Mouse (Mus musculus) heart, postnatal 0 days (tissue): ENCODE measurements around the gene Rbms1. TPM values are rescaled to one million over a fixed set of nuclear protein-coding genes. Genes with fewer than 3 reads are reported as not detected.

Source experiments
- ATAC-seq: fragments of 200-750 bp; cut with Nextera tagmentation; 2 replicates; pipeline ENCODE4 v1.8.0; 2017; ENCODE audit warnings: low read depth, moderate number of reproducible peaks, moderate library complexity; ENCODE audit not compliant: insufficient read depth
- DNase-seq: peaks from one replicate; pipeline ENCODE4 v3.0.0-alpha.2; 2016; ENCODE audit warnings: low spot score
- H3K27ac ChIP-seq: fragments of 300-500 bp; sonication (generic); 2 replicates; pipeline ENCODE4 v1.5.1; 2014; ENCODE audit warnings: low read depth, mild to moderate bottlenecking
- H3K27me3 ChIP-seq: fragments of 300-500 bp; sonication (generic); 2 replicates; pipeline ENCODE4 v1.6.1; 2014; ENCODE audit warnings: low read length, mixed read lengths; ENCODE audit not compliant: control insufficient read depth, insufficient read depth
- H3K36me3 ChIP-seq: fragments of 300-500 bp; sonication (generic); replicated peaks from 2 replicates; pipeline ENCODE4 v1.6.1; 2014; ENCODE audit warnings: low read length, mixed read lengths; ENCODE audit not compliant: control insufficient read depth, insufficient read depth
- H3K4me1 ChIP-seq: fragments of 300-500 bp; sonication (generic); 2 replicates; pipeline ENCODE4 v1.6.1; 2014; ENCODE audit warnings: antibody characterized with exemption; ENCODE audit not compliant: control insufficient read depth, insufficient read depth
- H3K4me2 ChIP-seq: fragments of 300-500 bp; sonication (generic); 2 replicates; pipeline ENCODE4 v1.6.1; 2014; ENCODE audit warnings: low read depth, mild to moderate bottlenecking, low read length, moderate library complexity
- H3K4me3 ChIP-seq: fragments of 300-500 bp; sonication (generic); 2 replicates; pipeline ENCODE4 v1.5.1; 2014; ENCODE audit warnings: low read depth, low read length
- H3K9ac ChIP-seq: fragments of 300-500 bp; sonication (generic); replicated peaks from 2 replicates; pipeline ENCODE4 v1.6.1; 2014; ENCODE audit warnings: low read depth, low read length, mixed read lengths
- H3K9me3 ChIP-seq: fragments of 300-500 bp; sonication (generic); replicated peaks from 2 replicates; pipeline ENCODE4 v1.6.1; 2016; ENCODE audit warnings: low read length; ENCODE audit not compliant: control insufficient read depth
- CTCF ChIP-seq: IDR thresholded peaks from 2 replicates; pipeline ENCODE4 v1.5.1; 2016; ENCODE audit warnings: antibody characterized with exemption, control low read depth, low read depth
- EP300 ChIP-seq: IDR thresholded peaks from 2 replicates; pipeline ENCODE4 v1.6.1; 2016; ENCODE audit warnings: antibody characterized with exemption, low read depth
- WGBS: fragments of 180-500 bp; shearing (Covaris S2); extraction: QIAGEN DNeasy Blood & Tissue Kit; methylation state at CpG from one replicate; pipeline ENCODE4 v1.1.7; 2014; 5-methylcytosine and 5-hydroxymethylcytosine counted together
- polyA plus RNA-seq: library from polyadenylated mRNA; unstranded; fragments of >200 nt; fragmentation: Nextera tagmentation; extraction: Ambion mirVana; gene quantifications from 2 replicates; pipeline ENCODE4 v1.2.1, GENCODE M21; 2015
- total RNA-seq: library from RNA; depleted of rRNA; stranded (reverse); fragments of >200 nt; gene quantifications from 2 replicates; pipeline ENCODE4 v1.2.3, GENCODE M21; 2014; ENCODE audit warnings: low replicate concordance

The Rbms1 gene
- total and polyA plus RNA-seq, 2 experiments from 2014 or later = 52.8 to 56.2 TPM

DNA sequence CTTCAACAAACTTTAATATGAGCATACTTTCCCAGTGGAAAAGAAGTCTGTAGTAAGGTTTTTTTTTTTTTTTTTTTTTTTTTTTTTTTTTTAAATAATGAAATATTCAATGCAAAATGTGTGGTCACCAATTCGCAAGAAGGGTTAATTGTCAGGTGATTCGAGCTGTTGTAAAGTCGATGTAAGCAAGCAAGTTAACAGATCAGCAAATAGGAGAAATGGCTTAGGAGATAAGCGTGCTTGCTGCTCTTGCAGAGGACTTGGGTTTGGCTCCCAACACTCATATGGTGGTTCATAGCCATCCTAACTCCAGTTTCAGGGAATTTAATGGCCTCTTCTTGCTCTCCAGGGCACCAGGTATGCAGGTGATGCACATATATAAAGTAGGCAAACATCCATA is 54.4 kb downstream of the Rbms1 start:
- peaks cover 64% of the 10 kb centered on the region for H3K4me1 ChIP-seq
- WGBS = 53% methylated on average over 4 of the region's 4 CpGs

DNA sequence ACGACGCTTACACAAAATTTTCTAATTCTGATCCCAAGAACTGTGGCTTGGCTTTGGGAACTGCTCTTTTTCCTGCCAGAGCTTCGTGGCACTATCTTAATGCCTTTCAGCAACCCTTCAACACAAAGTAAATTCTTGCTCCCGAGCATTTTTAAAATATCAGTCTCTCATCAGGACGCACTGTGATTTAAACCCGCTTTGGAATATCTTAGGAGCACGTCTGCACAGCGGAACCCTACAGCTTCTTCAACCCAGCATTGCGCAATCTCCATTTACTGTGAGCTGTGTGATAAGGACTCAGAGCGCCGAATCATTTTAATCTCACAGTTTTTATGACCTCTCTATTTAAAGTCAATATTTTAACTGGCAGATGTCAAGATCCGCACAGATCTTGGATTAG is 54.9 kb downstream of the Rbms1 start:
- 0 out of 2 replicates have a peak overlapping the region, but pooled peaks have one; percentile 8 for H3K9ac ChIP-seq
- no peak for ATAC-seq

More for the DNA sequence above, 54.4 kb downstream of the Rbms1 start:
- H3K4me3 ChIP-seq = no peak overlapping the region
- H3K36me3 ChIP-seq = no peaks in the 10 kb centered on the region
- ATAC-seq = no peak
- no peaks in the 10 kb centered on the region for H3K9me3 ChIP-seq
- no peak for DNase-seq
- no peaks in the 10 kb centered on the region for H3K27me3 ChIP-seq
- peak overlapping the region; percentile 35; the same call in 1 of the 2 replicates for H3K27ac ChIP-seq
- H3K9ac ChIP-seq = no peak overlapping the region
- no peak for TF ChIP-seq CTCF
- TF ChIP-seq EP300 = no peak
- H3K4me2 ChIP-seq = peak overlapping the region; percentile 54; the same call in 1 of the 2 replicates

DNA sequence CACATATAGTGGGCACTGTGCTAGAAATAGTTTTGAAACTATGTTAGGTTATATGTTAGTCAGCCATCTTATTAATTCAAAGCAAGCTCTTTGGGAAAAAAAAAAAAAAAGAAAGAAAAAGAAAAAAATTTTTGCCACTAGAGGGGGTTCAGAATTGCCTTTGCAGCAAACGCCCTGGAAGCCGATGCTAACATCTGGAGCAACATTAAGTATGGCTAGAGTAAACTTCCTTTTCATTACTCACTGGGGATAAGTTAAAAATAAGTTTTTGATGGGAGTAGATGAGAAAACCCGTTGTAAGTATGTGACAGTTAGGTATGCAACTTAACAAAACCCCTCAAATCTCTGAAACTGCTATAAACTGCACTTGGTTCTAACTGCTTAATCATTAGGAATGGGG is 57.7 kb downstream of the Rbms1 start:
- ATAC-seq (no peak), DNase-seq (peak; percentile 69)
- H3K4me1 ChIP-seq = peaks cover 55% of the 10 kb centered on the region

More for the DNA sequence above, 54.9 kb downstream of the Rbms1 start:
- Histone ChIP-seq H3K27me3 (no peaks in the 10 kb centered on the region), H3K36me3 (no peaks in the 10 kb centered on the region), H3K27ac (peak overlapping the region; percentile 35; the same call in 1 of the 2 replicates), H3K9me3 (no peaks in the 10 kb centered on the region), H3K4me3 (peak overlapping the region; percentile 24), H3K4me2 (peak overlapping the region; percentile 54), H3K4me1 (peaks cover 61% of the 10 kb centered on the region)
- TF ChIP-seq CTCF (no peak), EP300 (no peak)
- peak; percentile 43 for DNase-seq
- WGBS = 17% methylated on average over 12 of the region's 12 CpGs

DNA sequence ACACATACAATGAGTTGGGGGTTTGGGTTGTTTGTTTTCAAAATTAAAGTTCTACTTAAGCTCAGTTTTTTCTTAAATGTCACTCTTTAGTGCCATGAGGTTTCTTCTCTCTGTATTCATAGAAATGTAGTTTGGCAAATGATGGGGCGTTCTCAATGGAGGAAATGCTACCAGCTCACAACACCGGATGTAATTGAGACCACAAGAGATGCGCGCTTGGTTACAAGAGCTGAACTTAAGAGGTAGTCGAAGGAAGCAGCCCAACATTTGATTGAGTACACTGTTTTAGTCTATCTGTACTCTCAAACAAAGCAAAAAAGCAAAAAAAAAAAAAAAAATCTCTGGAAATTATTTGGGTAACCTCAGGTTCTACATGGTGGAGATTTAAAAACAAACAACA is 58.9 kb downstream of the Rbms1 start:
- H3K4me3 ChIP-seq = no peak overlapping the region
- peaks cover 49% of the 10 kb centered on the region for H3K4me1 ChIP-seq
- ATAC-seq (no peak), DNase-seq (no peak)
- TF ChIP-seq EP300 (no peak), CTCF (no peak)
- no peaks in the 10 kb centered on the region for H3K9me3 ChIP-seq
- no peaks in the 10 kb centered on the region for H3K27me3 ChIP-seq
- H3K27ac ChIP-seq = no peak overlapping the region
- H3K4me2 ChIP-seq = no peak overlapping the region
- no peak overlapping the region for H3K9ac ChIP-seq
- no peaks in the 10 kb centered on the region for H3K36me3 ChIP-seq
- 80% methylated on average over 5 of the region's 5 CpGs for WGBS

More for the DNA sequence above, 57.7 kb downstream of the Rbms1 start:
- 5% methylated on average over 3 of the region's 3 CpGs for WGBS
- Histone ChIP-seq H3K27me3 (no peaks in the 10 kb centered on the region), H3K9ac (no peak overlapping the region), H3K4me3 (no peak overlapping the region), H3K27ac (peak overlapping the region; percentile 64), H3K4me2 (no peak overlapping the region), H3K9me3 (no peaks in the 10 kb centered on the region), H3K36me3 (no peaks in the 10 kb centered on the region)
- TF ChIP-seq EP300 = no peak
- peak; percentile 59 for TF ChIP-seq CTCF

DNA sequence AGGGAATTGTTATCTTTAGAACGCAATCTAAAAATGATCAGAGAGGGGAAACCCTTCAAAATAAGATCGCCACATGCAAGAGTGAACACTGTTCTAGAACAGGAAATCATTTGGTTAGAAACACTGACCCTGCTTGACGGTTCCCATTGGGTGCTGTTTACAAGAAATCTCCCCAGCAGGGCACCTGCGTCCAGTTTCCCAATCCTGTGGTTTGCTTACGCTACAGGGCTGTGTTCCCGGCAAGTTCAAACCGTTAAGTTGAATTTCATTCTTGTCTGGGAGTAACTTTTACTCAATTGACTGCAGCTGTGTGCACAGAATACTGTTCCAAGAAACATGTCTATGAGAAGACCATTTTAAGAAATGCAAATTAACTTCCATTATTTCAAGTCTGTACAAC is 59.5 kb downstream of the Rbms1 start:
- Histone ChIP-seq H3K9ac (no peak overlapping the region), H3K36me3 (no peaks in the 10 kb centered on the region), H3K27me3 (no peaks in the 10 kb centered on the region), H3K9me3 (no peaks in the 10 kb centered on the region), H3K4me1 (peaks cover 50% of the 10 kb centered on the region), H3K4me3 (no peak overlapping the region), H3K4me2 (no peak overlapping the region), H3K27ac (peak overlapping the region; percentile 22; the same call in 1 of the 2 replicates)
- ATAC-seq (no peak), DNase-seq (no peak)
- 68% methylated on average over 7 of the region's 7 CpGs for WGBS
- TF ChIP-seq EP300 (no peak), CTCF (no peak)

DNA sequence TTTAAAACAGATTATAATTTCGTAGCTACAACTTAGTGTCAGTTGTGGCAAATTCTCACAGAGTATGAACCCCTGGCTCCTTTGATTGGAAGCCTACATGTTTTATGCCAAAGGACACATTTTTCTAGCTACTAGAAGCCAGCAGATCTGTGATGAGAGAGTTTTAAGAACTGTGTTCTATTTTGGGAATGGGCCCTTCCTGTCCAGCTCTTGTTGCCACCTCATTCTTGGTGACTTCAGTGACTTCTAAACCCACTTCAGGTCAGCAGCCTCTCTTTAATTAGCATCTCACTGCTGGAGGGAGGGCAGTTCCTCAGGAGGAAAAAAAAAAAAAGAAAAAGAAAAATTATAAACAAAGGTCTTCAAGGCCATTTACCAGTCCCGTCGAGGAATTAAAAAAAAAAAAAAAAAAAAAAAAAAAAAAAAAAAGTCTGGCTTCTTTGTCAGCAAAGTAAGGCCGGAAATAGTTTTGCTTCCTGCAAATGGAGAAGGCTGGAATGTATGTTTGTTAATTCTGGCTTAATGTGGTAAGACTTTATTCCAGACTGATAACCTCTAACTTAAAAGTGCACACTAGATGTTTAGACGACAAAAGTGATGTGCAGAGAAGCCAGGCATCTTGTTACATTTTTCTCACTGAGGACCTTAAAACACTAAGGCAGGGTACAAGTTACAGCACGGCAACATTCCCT is 60.4 kb downstream of the Rbms1 start:
- H3K36me3 ChIP-seq = no peaks in the 10 kb centered on the region
- ATAC-seq = no peak
- WGBS = 42% methylated on average over 6 of the region's 6 CpGs
- no peak overlapping the region for H3K9ac ChIP-seq
- H3K9me3 ChIP-seq = no peaks in the 10 kb centered on the region
- no peaks in the 10 kb centered on the region for H3K27me3 ChIP-seq
- peaks cover 41% of the 10 kb centered on the region for H3K4me1 ChIP-seq
- DNase-seq = no peak
- no peak overlapping the region for H3K4me2 ChIP-seq
- H3K4me3 ChIP-seq = no peak overlapping the region
- no peak for TF ChIP-seq CTCF
- no peak for TF ChIP-seq EP300
- peak overlapping the region; percentile 82 for H3K27ac ChIP-seq
